Mouse (Mus musculus) bone marrow macrophage, adult 2 months (primary cell): ENCODE data around the gene Nr4a2.

ENCODE experiments used
- CTCF ChIP-seq: IDR thresholded peaks from 2 replicates; pipeline ENCODE4 v1.5.1; 2012; ENCODE audit warnings: low read depth, mild to moderate bottlenecking, low read length, moderate library complexity
- POLR2A ChIP-seq: IDR thresholded peaks from 2 replicates; pipeline ENCODE4 v1.6.1; 2012; ENCODE audit warnings: mild to moderate bottlenecking, low read depth, low read length, borderline replicate concordance

- TF ChIP-seq CTCF (no peak), POLR2A (no peak)
These were observed 14.8 kb upstream of the Nr4a2 start for GRCm38 (mm10) chr2:57138594-57138993.
